Mouse (Mus musculus) forebrain, embryonic 11.5 days (tissue): Measurements from ENCODE around the gene Sphk2. TPM values are rescaled to one million over a fixed set of nuclear protein-coding genes. Genes with fewer than 3 reads are reported as not detected.

ENCODE experiments used
- ATAC-seq: fragments of 200-750 bp; cut with Nextera tagmentation; replicated peaks from 2 replicates; pipeline ENCODE4 v1.8.0; 2017; ENCODE audit warnings: moderate TSS enrichment; ENCODE audit not compliant: low FRiP score
- DNase-seq: peaks from one replicate; pipeline ENCODE4 v3.0.0-alpha.2; 2017; ENCODE audit warnings: low spot score
- H3K27ac ChIP-seq: fragments of 300-500 bp; sonication (generic); 2 replicates; pipeline ENCODE4 v1.5.1; 2014; ENCODE audit warnings: low read depth, low read length
- H3K27me3 ChIP-seq: fragments of 300-500 bp; sonication (generic); 2 replicates; pipeline ENCODE4 v1.6.1; 2014; ENCODE audit warnings: mild to moderate bottlenecking, low read length, mixed read lengths; ENCODE audit not compliant: control insufficient read depth, insufficient read depth
- H3K36me3 ChIP-seq: fragments of 300-500 bp; sonication (generic); 2 replicates; pipeline ENCODE4 v1.6.1; 2014; ENCODE audit warnings: mild to moderate bottlenecking, low read length, moderate library complexity, mixed read lengths; ENCODE audit not compliant: control insufficient read depth, insufficient read depth
- H3K4me1 ChIP-seq: fragments of 300-500 bp; sonication (generic); replicated peaks from 2 replicates; pipeline ENCODE4 v1.6.1; 2014; ENCODE audit warnings: low read length, mixed read lengths; ENCODE audit not compliant: control insufficient read depth, insufficient read depth
- H3K4me2 ChIP-seq: fragments of 300-500 bp; sonication (generic); 2 replicates; pipeline ENCODE4 v1.6.1; 2014; ENCODE audit warnings: low read depth, mild to moderate bottlenecking, low read length, moderate library complexity, mixed read lengths; ENCODE audit not compliant: severe bottlenecking
- H3K4me3 ChIP-seq: fragments of 300-500 bp; sonication (generic); 2 replicates; pipeline ENCODE4 v1.5.1; 2014; ENCODE audit warnings: low read depth, low read length
- H3K9ac ChIP-seq: fragments of 300-500 bp; sonication (generic); 2 replicates; pipeline ENCODE4 v1.6.1; 2014; ENCODE audit warnings: low read length
- H3K9me3 ChIP-seq: fragments of 300-500 bp; sonication (generic); 2 replicates; pipeline ENCODE4 v1.6.1; 2016; ENCODE audit warnings: low read length, mixed read lengths; ENCODE audit not compliant: control insufficient read depth
- WGBS: fragments of 180-500 bp; shearing (Covaris S2); extraction: QIAGEN DNeasy Blood & Tissue Kit; methylation state at CpG from one replicate; pipeline ENCODE4 v1.1.7; 2014; 5-methylcytosine and 5-hydroxymethylcytosine counted together
- polyA plus RNA-seq: library from polyadenylated mRNA; unstranded; fragments of >200 nt; fragmentation: Nextera tagmentation; extraction: Ambion mirVana; gene quantifications from 2 replicates; pipeline ENCODE4 v1.2.1, GENCODE M21; 2014

Sphk2 gene
- polyA plus RNA-seq, 1 experiment from 2014 or later: 27.0 TPM

DNA sequence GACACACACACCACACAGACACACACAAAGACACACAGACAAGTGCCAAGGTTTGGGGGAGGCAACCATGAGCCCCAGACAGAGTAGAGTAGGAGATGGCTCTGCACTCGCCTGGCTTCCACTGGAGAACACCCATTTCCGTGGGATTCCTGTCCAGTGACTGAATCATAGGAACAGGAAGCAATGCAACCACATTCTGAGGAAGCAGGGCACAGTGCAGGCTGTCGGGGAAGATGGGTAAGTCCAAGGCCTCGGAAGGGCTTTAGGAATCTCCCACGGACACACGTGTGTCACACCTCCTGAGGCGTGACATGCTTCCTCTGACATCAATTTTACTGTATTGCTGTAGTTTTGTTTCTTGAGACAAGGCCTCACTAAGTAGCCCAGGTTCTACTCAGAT lies 30.3 kb upstream of the Sphk2 start:
- no peaks in the 10 kb centered on the region for H3K4me1 ChIP-seq
- ATAC-seq (no peak), DNase-seq (no peak)
- 77% methylated on average over 7 of the region's 7 CpGs for WGBS
- no peaks in the 10 kb centered on the region for H3K9me3 ChIP-seq
- no peak overlapping the region for H3K4me2 ChIP-seq
- no peak overlapping the region for H3K4me3 ChIP-seq
- no peak overlapping the region for H3K9ac ChIP-seq
- H3K36me3 ChIP-seq: no peaks in the 10 kb centered on the region
- H3K27me3 ChIP-seq: no peaks in the 10 kb centered on the region
- H3K27ac ChIP-seq: no peak overlapping the region

DNA sequence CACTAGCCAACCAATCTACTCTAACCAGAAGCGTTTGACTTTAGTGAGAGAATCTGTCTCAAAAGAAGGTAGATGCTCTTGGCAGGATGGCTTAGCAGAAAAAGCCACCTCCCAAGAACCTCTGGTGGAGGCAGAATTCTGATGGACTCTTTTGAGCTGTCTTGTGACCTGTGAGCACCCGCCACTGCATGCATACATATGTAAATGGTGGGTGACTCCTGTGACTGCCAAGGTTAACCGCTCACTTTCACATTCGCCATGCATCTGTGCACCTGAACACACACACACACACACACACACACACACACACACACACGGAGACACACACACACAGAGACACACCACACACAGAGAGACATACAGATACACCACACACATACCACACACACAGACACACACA lies 29.6 kb upstream of the Sphk2 start:
- H3K9ac ChIP-seq: no peak overlapping the region
- H3K36me3 ChIP-seq: no peaks in the 10 kb centered on the region
- H3K4me3 ChIP-seq: no peak overlapping the region
- DNase-seq (no peak), ATAC-seq (no peak)
- no peaks in the 10 kb centered on the region for H3K27me3 ChIP-seq
- no peak overlapping the region for H3K4me2 ChIP-seq
- H3K27ac ChIP-seq: no peak overlapping the region
- WGBS: 78% methylated on average over 5 of the region's 5 CpGs
- no peaks in the 10 kb centered on the region for H3K4me1 ChIP-seq
- H3K9me3 ChIP-seq: no peaks in the 10 kb centered on the region

DNA sequence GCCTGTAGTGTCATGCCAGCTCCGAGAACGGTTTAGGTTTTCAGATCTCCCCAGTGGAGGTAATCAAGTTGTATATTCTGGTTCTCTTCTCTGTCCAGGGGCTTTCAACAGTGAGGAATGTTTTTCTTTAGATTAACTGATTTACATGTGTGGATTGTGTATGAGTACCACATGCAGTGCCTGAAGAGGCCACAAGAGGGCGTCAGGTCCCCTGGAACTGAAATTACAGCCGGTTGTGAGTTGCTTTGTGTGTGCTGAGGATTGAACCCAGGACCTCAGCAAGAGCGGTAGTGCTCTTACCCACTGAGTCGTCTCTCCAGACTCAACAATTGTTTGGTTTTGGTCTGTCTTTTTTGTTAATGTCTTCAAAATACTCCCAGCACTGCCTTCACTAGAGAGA lies 28.7 kb upstream of the Sphk2 start:
- ATAC-seq: no peak
- no peaks in the 10 kb centered on the region for H3K27me3 ChIP-seq
- H3K9ac ChIP-seq: no peak overlapping the region
- no peaks in the 10 kb centered on the region for H3K4me1 ChIP-seq
- no peak overlapping the region for H3K27ac ChIP-seq
- no peak overlapping the region for H3K4me2 ChIP-seq
- 64% methylated on average over 6 of the region's 6 CpGs for WGBS
- DNase-seq: no peak
- no peak overlapping the region for H3K4me3 ChIP-seq
- H3K36me3 ChIP-seq: no peaks in the 10 kb centered on the region
- H3K9me3 ChIP-seq: no peaks in the 10 kb centered on the region

DNA sequence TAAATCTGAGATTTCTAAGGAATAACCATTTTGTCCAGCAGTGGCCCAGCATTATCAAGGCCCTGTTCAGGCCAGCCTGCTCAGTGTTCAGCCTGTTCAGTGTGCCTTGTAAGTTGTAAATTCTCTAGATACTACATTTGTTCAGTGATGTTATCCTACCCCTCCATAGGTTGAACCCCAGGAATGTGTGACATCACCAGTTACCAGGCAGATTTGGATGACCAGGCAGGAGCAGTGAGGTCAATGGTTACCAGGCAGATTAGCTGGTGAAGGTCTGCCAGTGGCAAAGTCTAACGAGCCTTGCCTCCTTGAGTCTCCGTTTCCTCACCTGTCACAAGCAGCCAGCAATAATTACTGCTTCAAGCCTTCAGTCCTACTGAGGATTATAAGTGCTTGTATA lies 26.6 kb upstream of the Sphk2 start:
- Histone ChIP-seq H3K4me1 (no peaks in the 10 kb centered on the region), H3K9me3 (no peaks in the 10 kb centered on the region), H3K9ac (no peak overlapping the region), H3K4me3 (no peak overlapping the region), H3K27ac (no peak overlapping the region), H3K4me2 (no peak overlapping the region), H3K36me3 (no peaks in the 10 kb centered on the region), H3K27me3 (no peaks in the 10 kb centered on the region)
- DNase-seq: peak; percentile 68
- 34% methylated on average over 2 of the region's 2 CpGs for WGBS
- no peak for ATAC-seq

DNA sequence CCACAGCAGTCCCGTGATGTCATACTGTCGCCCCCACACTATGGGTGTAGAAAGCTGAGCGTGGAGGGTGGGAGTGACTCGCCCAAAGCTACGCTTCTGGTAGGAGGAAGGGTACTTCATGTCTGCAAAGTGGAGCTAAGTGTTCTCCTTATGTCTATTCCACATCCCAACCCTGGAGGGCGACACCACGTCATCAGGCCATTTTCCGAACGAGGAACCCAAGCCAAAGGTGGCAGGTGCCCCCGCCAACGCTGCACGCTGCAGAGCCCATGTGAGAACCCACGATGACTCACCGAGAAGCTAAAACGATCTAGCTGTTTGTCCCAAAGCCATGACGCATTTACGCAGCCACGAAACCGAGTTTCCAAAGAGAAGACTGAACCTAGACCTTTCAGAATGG lies 24.5 kb upstream of the Sphk2 start:
- Histone ChIP-seq H3K4me1 (no peaks in the 10 kb centered on the region), H3K36me3 (no peaks in the 10 kb centered on the region), H3K9ac (no peak overlapping the region), H3K9me3 (no peaks in the 10 kb centered on the region), H3K27me3 (no peaks in the 10 kb centered on the region), H3K27ac (no peak overlapping the region), H3K4me2 (no peak overlapping the region), H3K4me3 (no peak overlapping the region)
- WGBS: 33% methylated on average over 19 of the region's 19 CpGs
- ATAC-seq (no peak), DNase-seq (no peak)

DNA sequence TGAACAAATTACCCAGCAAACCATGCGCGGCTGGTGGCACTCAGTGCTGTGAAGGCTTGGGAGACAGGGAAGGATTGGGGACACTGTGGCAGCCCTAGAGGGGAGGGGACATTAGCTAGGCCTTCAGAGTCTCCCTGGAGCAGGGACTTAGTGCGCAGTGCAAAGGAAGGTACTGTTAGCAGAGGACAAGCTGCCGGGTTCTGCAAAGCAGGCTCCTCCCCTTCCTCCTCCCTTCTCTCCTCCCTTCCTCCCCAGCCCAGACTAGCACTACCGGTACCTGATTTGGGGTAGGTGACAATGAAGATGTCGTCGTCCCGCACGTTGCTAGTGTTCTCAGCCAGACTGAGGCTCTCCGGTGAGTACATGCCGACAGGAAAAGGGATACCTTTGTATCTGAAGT lies 24.0 kb upstream of the Sphk2 start:
- Histone ChIP-seq H3K9ac (no peak overlapping the region), H3K4me3 (no peak overlapping the region), H3K4me1 (no peaks in the 10 kb centered on the region), H3K9me3 (no peaks in the 10 kb centered on the region), H3K27ac (no peak overlapping the region), H3K36me3 (no peaks in the 10 kb centered on the region), H3K27me3 (no peaks in the 10 kb centered on the region), H3K4me2 (no peak overlapping the region)
- ATAC-seq: no peak
- WGBS: 40% methylated on average over 11 of the region's 11 CpGs
- DNase-seq: no peak

DNA sequence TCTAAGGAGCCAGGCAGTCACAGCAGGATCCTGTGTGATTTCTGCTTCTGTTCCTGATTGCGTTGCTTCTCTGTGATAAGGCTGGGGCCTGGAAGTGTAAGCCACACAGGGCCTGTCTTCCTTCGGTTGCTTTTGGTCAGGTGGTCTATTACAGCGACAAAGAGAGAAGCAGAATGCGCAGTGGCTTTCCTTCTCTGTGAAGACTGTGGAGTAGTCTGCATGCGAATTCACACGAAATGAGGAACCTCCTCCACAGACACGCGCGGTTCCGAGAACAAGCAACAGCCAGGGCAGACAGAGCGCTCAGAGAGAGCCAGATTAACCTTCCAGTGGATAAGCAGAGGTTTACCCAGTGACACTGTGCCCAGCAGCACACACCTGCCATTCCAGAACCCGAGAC lies 23.5 kb upstream of the Sphk2 start:
- 86% methylated on average over 12 of the region's 12 CpGs for WGBS
- Histone ChIP-seq H3K27ac (no peak overlapping the region), H3K36me3 (no peaks in the 10 kb centered on the region), H3K9me3 (no peaks in the 10 kb centered on the region), H3K4me3 (no peak overlapping the region), H3K4me2 (no peak overlapping the region), H3K9ac (no peak overlapping the region), H3K4me1 (no peaks in the 10 kb centered on the region), H3K27me3 (no peaks in the 10 kb centered on the region)
- ATAC-seq (no peak), DNase-seq (no peak)

DNA sequence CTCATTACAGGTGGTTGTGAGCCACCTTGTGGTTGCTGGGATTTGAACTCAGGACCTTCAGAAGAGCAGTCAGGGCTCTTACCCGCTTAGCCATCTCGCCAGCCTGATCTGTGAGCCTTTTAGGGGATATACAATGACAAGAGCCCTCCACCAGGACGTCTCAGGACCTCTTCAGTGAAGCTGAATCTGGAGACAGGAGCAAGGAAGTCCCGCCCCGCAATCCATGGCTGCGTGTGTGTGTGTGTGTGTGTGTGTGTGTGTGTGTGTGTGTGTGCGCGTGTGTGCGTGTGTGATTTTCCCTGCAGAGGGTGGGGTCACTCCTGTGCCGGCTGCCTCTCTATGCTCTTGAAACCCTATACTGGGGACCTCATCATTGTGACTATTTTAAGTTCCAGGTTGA lies 22.0 kb upstream of the Sphk2 start:
- H3K4me2 ChIP-seq: no peak overlapping the region
- DNase-seq: no peak
- WGBS: 63% methylated on average over 10 of the region's 10 CpGs
- ATAC-seq: no peak
- no peak overlapping the region for H3K27ac ChIP-seq
- H3K4me3 ChIP-seq: no peak overlapping the region
- no peaks in the 10 kb centered on the region for H3K9me3 ChIP-seq
- H3K4me1 ChIP-seq: no peaks in the 10 kb centered on the region
- no peaks in the 10 kb centered on the region for H3K27me3 ChIP-seq
- no peak overlapping the region for H3K9ac ChIP-seq
- no peaks in the 10 kb centered on the region for H3K36me3 ChIP-seq

DNA sequence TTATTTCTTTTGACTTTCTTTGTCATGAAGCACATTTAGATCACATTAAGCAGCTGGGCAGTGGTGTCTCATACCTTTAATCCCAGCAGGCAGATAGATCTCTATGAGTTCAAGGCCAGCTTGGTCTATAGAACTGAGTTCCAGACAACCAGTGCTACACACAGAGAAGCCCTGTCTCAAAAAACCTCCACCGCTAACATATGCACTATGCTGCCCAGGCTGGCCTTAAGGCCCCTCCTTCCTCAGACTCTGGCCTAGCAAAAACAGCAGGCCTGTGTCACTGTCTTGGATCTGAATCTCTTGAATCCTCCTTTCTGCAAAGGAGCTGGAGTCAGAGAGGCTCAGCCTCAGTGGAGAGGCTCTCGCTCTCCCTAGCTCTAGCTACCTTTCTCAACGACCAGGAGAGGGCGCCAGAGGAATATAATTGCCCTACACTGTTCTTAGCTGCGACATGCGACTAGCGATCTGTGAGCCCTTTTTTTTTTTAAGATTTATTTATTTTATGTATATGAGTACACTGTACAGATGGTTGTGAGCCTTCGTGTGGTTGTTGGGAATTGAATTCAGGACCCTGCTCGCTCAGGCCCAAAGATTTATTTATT lies 21.5 kb upstream of the Sphk2 start:
- Histone ChIP-seq H3K4me2 (no peak overlapping the region), H3K27ac (no peak overlapping the region), H3K9ac (no peak overlapping the region), H3K36me3 (no peaks in the 10 kb centered on the region), H3K9me3 (no peaks in the 10 kb centered on the region), H3K27me3 (no peaks in the 10 kb centered on the region), H3K4me3 (no peak overlapping the region), H3K4me1 (no peaks in the 10 kb centered on the region)
- ATAC-seq (peak; percentile 82), DNase-seq (peak; percentile 92)
- WGBS: 8% methylated on average over 9 of the region's 9 CpGs
